Mouse (Mus musculus): Measurements from ENCODE around the gene Rps6ka2.

DNA sequence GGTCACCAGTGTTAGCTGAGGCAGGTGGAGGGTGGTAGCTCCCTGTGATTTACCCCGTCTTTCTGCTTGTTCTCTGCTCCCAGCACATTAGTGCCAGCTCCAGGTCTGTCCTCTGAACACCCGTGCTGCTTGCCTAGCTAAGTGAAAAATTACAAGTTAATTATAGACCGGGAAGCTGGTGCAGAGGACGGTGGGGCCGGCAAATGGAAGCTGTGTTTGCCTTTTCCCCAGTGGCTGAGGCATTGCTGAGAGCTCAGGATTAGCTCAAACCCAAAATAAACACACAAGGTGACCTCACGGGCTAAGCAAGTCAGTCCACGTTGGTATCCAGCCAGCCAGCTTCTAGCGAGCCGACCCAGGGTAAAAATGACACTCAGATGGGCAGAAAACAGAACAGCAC is 103.1 kb downstream of the Rps6ka2 start:
- TF ChIP-seq POLR2A (IDR thresholded peaks at IDR 0.05; ENCODE audit: borderline replicate concordance, extremely low read depth, insufficient read depth, insufficient read length, poor library complexity, severe bottlenecking) = no peak
- no peak for TF ChIP-seq CTCF (IDR thresholded peaks at IDR 0.05; ENCODE audit: borderline replicate concordance, extremely low read depth, insufficient read depth, insufficient read length)
